Mouse (Mus musculus): ENCODE data around the gene Ilk. TPM values are rescaled to one million over a fixed set of nuclear protein-coding genes. Genes with fewer than 3 reads are reported as not detected.
"Not testable (repeated sequence)": the region's sequence is repeated elsewhere in the genome, so short reads cannot be mapped to it uniquely, and the experiment has no call there.

Gene Ilk
- total RNA-seq (2021) = 100 to 1,000 TPM; 145 to 159 TPM
- long read RNA-seq, experiment 1, transcript Ilk-201 (13 exons, 1,795 nt) = major isoform, 134 of 191 reads
- long read RNA-seq, experiment 1, partial matches to known transcripts = 26 of 191 reads
- long read RNA-seq, experiment 1, other reads (novel, unspliced or antisense) = 29 of 191 reads
- long read RNA-seq, experiment 2, transcript Ilk-201 (13 exons, 1,795 nt) = major isoform, 42 of 60 reads
- long read RNA-seq, experiment 2, partial matches to known transcripts = 6 of 60 reads
- long read RNA-seq, experiment 2, other reads (novel, unspliced or antisense) = 8 of 60 reads

GRCm38 (mm10) chr7:105736264-105736901 lies at the start of gene Ilk:
Gene Ilk (plus strand): TSS chr7:105736592.
- DNase-seq = peak; percentile 94

- no peak for DNase-seq
These were observed 45.5 kb upstream of the Ilk start for GRCm38 (mm10) chr7:105690875-105691274.

GRCm38 (mm10) chr7:105703184-105703583 lies 33.2 kb upstream of the Ilk start:
- DNase-seq = no peak

GRCm38 (mm10) chr7:105703816-105704215 lies 32.6 kb upstream of the Ilk start:
- no peak for DNase-seq

- no peak for DNase-seq
These were observed 27.7 kb upstream of the Ilk start for GRCm38 (mm10) chr7:105708733-105709132.

- DNase-seq = no peak
These were observed 21.0 kb upstream of the Ilk start for GRCm38 (mm10) chr7:105715366-105715765.

GRCm38 (mm10) chr7:105721916-105722315 lies 14.5 kb upstream of the Ilk start:
- DNase-seq = no peak

- DNase-seq = peak; percentile 20 to 48
These were observed 10.0 kb upstream of the Ilk start for GRCm38 (mm10) chr7:105726144-105726979.

GRCm38 (mm10) chr7:105726980-105727325 lies 9.4 kb upstream of the Ilk start:
- DNase-seq = no peak

GRCm38 (mm10) chr7:105728701-105729428 lies 7.5 kb upstream of the Ilk start:
- DNase-seq = no peak

- DNase-seq = no peak
These were observed 2.6 kb upstream of the Ilk start for GRCm38 (mm10) chr7:105733836-105734235.

- no peak for DNase-seq
These were observed 1.6 kb upstream of the Ilk start for GRCm38 (mm10) chr7:105734826-105735225.

- DNase-seq = not testable (repeated sequence)
These were observed 928 bp upstream of the Ilk start for GRCm38 (mm10) chr7:105735464-105735863.

- DNase-seq = peak; percentile 59 to 62
These were observed 624 bp downstream of the Ilk start, which contains the start of gene Rrp8 for GRCm38 (mm10) chr7:105736911-105737521. Gene Rrp8 (minus strand): TSS chr7:105737385.

GRCm38 (mm10) chr7:105737648-105738047 lies 1.3 kb downstream of the Ilk start:
- no peak for DNase-seq

- DNase-seq = no peak
These were observed 1.9 kb downstream of the Ilk start for GRCm38 (mm10) chr7:105738286-105738685.

- peak; percentile 66 to 80 for DNase-seq
These were observed 2.6 kb downstream of the Ilk start for GRCm38 (mm10) chr7:105738948-105739347.

GRCm38 (mm10) chr7:105740089-105740795 lies 3.9 kb downstream of the Ilk start:
- no peak for DNase-seq

GRCm38 (mm10) chr7:105740851-105741250 lies 4.5 kb downstream of the Ilk start:
- peak in 1 of 2 experiments; percentile 14 for DNase-seq

- DNase-seq = no peak
These were observed 5.6 kb downstream of the Ilk start for GRCm38 (mm10) chr7:105741978-105742377.
